Mouse (Mus musculus): ENCODE results near the gene Rabep2. TPM values are rescaled to one million over a fixed set of nuclear protein-coding genes. Genes with fewer than 3 reads are reported as not detected.
"Not testable (repeated sequence)": the region's sequence is repeated elsewhere in the genome, so short reads cannot be mapped to it uniquely, and the experiment has no call there.

The Rabep2 gene
- total and polyA plus RNA-seq, 3 experiments, result 2.9 to 21.7 (median 16.1) TPM

GRCm38 (mm10) chr7:126487052-126487483, 58.5 kb downstream of the Rabep2 start, which contains the start of gene Tufm:
Gene Tufm (plus strand): TSS chr7:126487361.
- no peaks in the 10 kb centered on the region for H3K27me3 ChIP-seq (ENCODE audit: insufficient read depth, low read length)
- peaks cover 38% of the 10 kb centered on the region for H3K36me3 ChIP-seq (replicated peaks)
- H3K4me3 ChIP-seq (ENCODE audit: low read depth, low read length), result peak within 1 kb of the TSS; percentile 81
- no peaks in the 10 kb centered on the region for H3K9me3 ChIP-seq (replicated peaks)
- peaks cover 51% of the 10 kb centered on the region for H3K4me1 ChIP-seq (ENCODE audit: insufficient read depth, low read depth, low read length)
- TF ChIP-seq GATA1 (IDR thresholded peaks at IDR 0.05; ENCODE audit: borderline replicate concordance, low read length) (no peak), CTCF (IDR thresholded peaks at IDR 0.05; ENCODE audit: low read depth, low read length) (no peak), POLR2AphosphoS5 (IDR thresholded peaks at IDR 0.05; ENCODE audit: insufficient replicate concordance, low read depth, low read length) (no peak), TAL1 (conservative IDR thresholded peaks at IDR 0.05; ENCODE audit: low read depth, low read length) (no peak), GATA2 (IDR thresholded peaks at IDR 0.05; ENCODE audit: borderline replicate concordance, low read depth, low read length) (no peak)
- ATAC-seq (ENCODE audit: extremely low read depth, insufficient number of reproducible peaks, low FRiP score, poor library complexity, severe bottlenecking) (peak; percentile 90), DNase-seq (ENCODE audit: low spot score) (peak; percentile 90)

GRCm38 (mm10) chr7:126487617-126488385, 59.2 kb downstream of the Rabep2 start:
- not testable (repeated sequence) for H3K9me3 ChIP-seq (replicated peaks); DNase-seq (ENCODE audit: low spot score); ATAC-seq (ENCODE audit: extremely low read depth, insufficient number of reproducible peaks, low FRiP score, poor library complexity, severe bottlenecking); H3K27me3 ChIP-seq (ENCODE audit: insufficient read depth, low read length)
- Histone ChIP-seq H3K4me3 (ENCODE audit: low read depth, low read length) (peak overlapping the region; percentile 81), H3K4me1 (ENCODE audit: insufficient read depth, low read depth, low read length) (peaks cover 54% of the 10 kb centered on the region), H3K36me3 (replicated peaks) (peaks cover 45% of the 10 kb centered on the region)

- Histone ChIP-seq H3K36me3 (replicated peaks) (peaks cover 77% of the 10 kb centered on the region), H3K27me3 (ENCODE audit: insufficient read depth, low read length) (no peaks in the 10 kb centered on the region), H3K9me3 (replicated peaks) (no peaks in the 10 kb centered on the region), H3K4me3 (ENCODE audit: low read depth, low read length) (no peak overlapping the region; the same call in 1 of the 2 replicates), H3K4me1 (ENCODE audit: insufficient read depth, low read depth, low read length) (peaks cover 77% of the 10 kb centered on the region)
- no peak for ATAC-seq (ENCODE audit: extremely low read depth, insufficient number of reproducible peaks, low FRiP score, poor library complexity, severe bottlenecking)
- TF ChIP-seq CTCF (IDR thresholded peaks at IDR 0.05; ENCODE audit: low read depth, low read length) (no peak), TAL1 (conservative IDR thresholded peaks at IDR 0.05; ENCODE audit: low read depth, low read length) (peak; percentile 46; the same call in 1 of the 2 replicates)
- DNase-seq (ENCODE audit: low spot score), result no peak
These were observed 62.4 kb downstream of the Rabep2 start for GRCm38 (mm10) chr7:126491005-126491404.

- Histone ChIP-seq H3K9me3 (replicated peaks) (no peaks in the 10 kb centered on the region), H3K36me3 (replicated peaks) (peaks cover 87% of the 10 kb centered on the region), H3K4me3 (ENCODE audit: low read depth, low read length) (peak overlapping the region; percentile 52; the same call in 1 of the 2 replicates), H3K27me3 (ENCODE audit: insufficient read depth, low read length) (no peaks in the 10 kb centered on the region), H3K4me1 (ENCODE audit: insufficient read depth, low read depth, low read length) (peaks cover 78% of the 10 kb centered on the region)
- TF ChIP-seq TAL1 (conservative IDR thresholded peaks at IDR 0.05; ENCODE audit: low read depth, low read length), result no peak
- TF ChIP-seq GATA2 (IDR thresholded peaks at IDR 0.05; ENCODE audit: borderline replicate concordance, low read depth, low read length), result no peak
- TF ChIP-seq POLR2AphosphoS5 (IDR thresholded peaks at IDR 0.05; ENCODE audit: insufficient replicate concordance, low read depth, low read length), result no peak
- no peak for TF ChIP-seq CTCF (IDR thresholded peaks at IDR 0.05; ENCODE audit: low read depth, low read length)
- no peak for TF ChIP-seq GATA1 (IDR thresholded peaks at IDR 0.05; ENCODE audit: borderline replicate concordance, low read length)
- no peak for DNase-seq (ENCODE audit: low spot score)
- ATAC-seq (ENCODE audit: extremely low read depth, insufficient number of reproducible peaks, low FRiP score, poor library complexity, severe bottlenecking), result no peak
These were observed 63.4 kb downstream of the Rabep2 start for GRCm38 (mm10) chr7:126491973-126492372.

- H3K4me1 ChIP-seq (ENCODE audit: insufficient read depth, low read depth, low read length), result peaks cover 87% of the 10 kb centered on the region
- H3K36me3 ChIP-seq (replicated peaks), result peaks cover 97% of the 10 kb centered on the region
- ATAC-seq (ENCODE audit: extremely low read depth, insufficient number of reproducible peaks, low FRiP score, poor library complexity, severe bottlenecking) (no peak), DNase-seq (ENCODE audit: low spot score) (no peak)
- H3K9me3 ChIP-seq (replicated peaks), result no peaks in the 10 kb centered on the region
- no peak overlapping the region; the same call in 1 of the 2 replicates for H3K4me3 ChIP-seq (ENCODE audit: low read depth, low read length)
- TF ChIP-seq CTCF (IDR thresholded peaks at IDR 0.05; ENCODE audit: low read depth, low read length) (no peak), POLR2AphosphoS5 (IDR thresholded peaks at IDR 0.05; ENCODE audit: insufficient replicate concordance, low read depth, low read length) (no peak), GATA1 (IDR thresholded peaks at IDR 0.05; ENCODE audit: borderline replicate concordance, low read length) (no peak), TAL1 (conservative IDR thresholded peaks at IDR 0.05; ENCODE audit: low read depth, low read length) (no peak), GATA2 (IDR thresholded peaks at IDR 0.05; ENCODE audit: borderline replicate concordance, low read depth, low read length) (no peak)
- H3K27me3 ChIP-seq (ENCODE audit: insufficient read depth, low read length), result no peaks in the 10 kb centered on the region
These were observed 65.6 kb downstream of the Rabep2 start for GRCm38 (mm10) chr7:126494120-126494519.

- Histone ChIP-seq H3K4me3 (ENCODE audit: low read depth, low read length) (no peak overlapping the region), H3K27me3 (ENCODE audit: insufficient read depth, low read length) (no peaks in the 10 kb centered on the region), H3K36me3 (replicated peaks) (peaks cover 97% of the 10 kb centered on the region), H3K4me1 (ENCODE audit: insufficient read depth, low read depth, low read length) (peaks cover 89% of the 10 kb centered on the region), H3K9me3 (replicated peaks) (no peaks in the 10 kb centered on the region)
- no peak for ATAC-seq (ENCODE audit: extremely low read depth, insufficient number of reproducible peaks, low FRiP score, poor library complexity, severe bottlenecking)
- DNase-seq (ENCODE audit: low spot score), result no peak
- TF ChIP-seq GATA1 (IDR thresholded peaks at IDR 0.05; ENCODE audit: borderline replicate concordance, low read length), result no peak
These were observed 67.9 kb downstream of the Rabep2 start for GRCm38 (mm10) chr7:126496475-126496874.

- Histone ChIP-seq H3K27me3 (ENCODE audit: insufficient read depth, low read length) (no peaks in the 10 kb centered on the region), H3K4me1 (ENCODE audit: insufficient read depth, low read depth, low read length) (peaks cover 76% of the 10 kb centered on the region)
- no peak for ATAC-seq (ENCODE audit: extremely low read depth, insufficient number of reproducible peaks, low FRiP score, poor library complexity, severe bottlenecking)
These were observed 69.4 kb downstream of the Rabep2 start for GRCm38 (mm10) chr7:126497966-126498365.

More at GRCm38 (mm10) chr7:126497966-126498365, 69.4 kb downstream of the Rabep2 start:
- Histone ChIP-seq H3K9me3 (replicated peaks) (no peaks in the 10 kb centered on the region), H3K4me3 (ENCODE audit: low read depth, low read length) (peak overlapping the region; percentile 16; the same call in 1 of the 2 replicates), H3K36me3 (replicated peaks) (peaks cover 83% of the 10 kb centered on the region)
- TF ChIP-seq CTCF (IDR thresholded peaks at IDR 0.05; ENCODE audit: low read depth, low read length) (no peak), GATA1 (IDR thresholded peaks at IDR 0.05; ENCODE audit: borderline replicate concordance, low read length) (no peak), TAL1 (conservative IDR thresholded peaks at IDR 0.05; ENCODE audit: low read depth, low read length) (no peak), GATA2 (IDR thresholded peaks at IDR 0.05; ENCODE audit: borderline replicate concordance, low read depth, low read length) (no peak), POLR2AphosphoS5 (IDR thresholded peaks at IDR 0.05; ENCODE audit: insufficient replicate concordance, low read depth, low read length) (no peak)
- no peak for DNase-seq (ENCODE audit: low spot score)

All from G1E (cell line).